Mouse (Mus musculus) hematopoietic multipotent progenitor cell, adult 10-12 weeks (in vitro differentiated cells): ENCODE results near the gene Ptpn18. TPM values are rescaled to one million over a fixed set of nuclear protein-coding genes. Genes with fewer than 3 reads are reported as not detected.

Experiments used
- polyA plus RNA-seq: library from polyadenylated mRNA; stranded (reverse); fragments of >175 nt; gene quantifications from 2 replicates; pipeline ENCODE4 v1.2.3, GENCODE M21; 2012; ENCODE audit warnings: low replicate concordance

Ptpn18 gene
- 839 and 1,671 TPM in 2 replicates for polyA plus RNA-seq

GRCm38 (mm10) chr1:34459284-34460060, at the start of gene Ptpn18:
TSS of gene Ptpn18 (plus strand) at chr1:34459762.

DNA sequence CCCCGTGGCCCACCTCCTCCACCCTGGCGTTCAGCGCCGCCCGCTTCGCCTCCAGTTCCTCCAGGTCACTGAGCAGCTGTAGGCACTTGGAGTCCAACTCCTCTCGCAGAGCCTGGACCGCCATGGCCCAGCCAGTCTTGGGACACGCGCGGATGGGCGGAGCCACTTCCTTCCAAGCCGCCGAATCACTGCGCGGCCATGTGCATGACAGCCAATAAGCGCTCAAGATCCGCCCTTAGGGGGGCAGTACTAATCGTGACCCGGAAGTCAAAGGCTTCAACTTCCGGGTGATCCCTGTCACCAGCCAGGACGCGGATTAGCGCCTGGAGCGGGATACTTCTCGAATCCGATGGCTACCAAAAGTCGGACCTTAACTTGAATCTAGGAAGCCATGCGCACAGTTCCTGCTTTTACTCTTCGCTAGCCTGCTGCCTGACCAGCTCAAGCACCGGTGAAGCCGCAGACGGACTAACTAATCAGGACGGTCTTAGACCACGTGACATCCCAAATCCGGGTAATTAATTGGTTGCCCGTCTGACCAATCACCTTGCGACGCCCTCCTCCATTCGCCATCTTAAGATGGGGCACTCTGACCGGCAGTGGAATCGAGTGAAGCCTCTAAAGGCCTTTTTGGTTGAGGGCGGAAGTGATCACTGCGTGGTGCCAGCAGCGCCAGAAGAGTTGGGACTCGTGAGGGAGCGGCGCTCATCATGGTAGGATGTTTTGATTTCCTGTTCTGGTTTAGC, 20.2 kb upstream of the Ptpn18 start, which contains the start of the genes Ccdc115 and Imp4:
TSS of gene Ccdc115 (minus strand) at position 458 of the 746 bp plus-strand sequence.
TSS of gene Imp4 (plus strand) at position 637 of the 746 bp plus-strand sequence.

Other genes with a start within 250 kb of the Ptpn18 start
- 18.8 and 32.8 TPM in 2 replicates for gene Ccdc115, start 20.1 kb upstream of the Ptpn18 start, polyA plus RNA-seq
- gene Imp4, start 19.9 kb upstream of the Ptpn18 start, polyA plus RNA-seq = 35.7 and 36.9 TPM in 2 replicates
- gene Prss39, start 38.6 kb downstream of the Ptpn18 start, polyA plus RNA-seq = 0.39 TPM in 1 of 2 replicates, not detected in the other
- gene Cfc1, start 75.9 kb downstream of the Ptpn18 start, polyA plus RNA-seq = not detected in 2 replicates
- not detected in 2 replicates for gene Prss40, start 101.2 kb downstream of the Ptpn18 start, polyA plus RNA-seq
- gene Amer3, start 119.9 kb downstream of the Ptpn18 start, polyA plus RNA-seq = 0.02 TPM in 1 of 2 replicates, not detected in the other